Mouse (Mus musculus) heart, postnatal 0 days (tissue): Measurements from ENCODE around the gene Fam50a. TPM values are rescaled to one million over a fixed set of nuclear protein-coding genes. Genes with fewer than 3 reads are reported as not detected.

Source experiments
- ATAC-seq: fragments of 200-750 bp; cut with Nextera tagmentation; 2 replicates; pipeline ENCODE4 v1.8.0; 2017; ENCODE audit warnings: low read depth, moderate number of reproducible peaks, moderate library complexity; ENCODE audit not compliant: insufficient read depth
- DNase-seq: peaks from one replicate; pipeline ENCODE4 v3.0.0-alpha.2; 2016; ENCODE audit warnings: low spot score
- H3K27ac ChIP-seq: fragments of 300-500 bp; sonication (generic); 2 replicates; pipeline ENCODE4 v1.5.1; 2014; ENCODE audit warnings: low read depth, mild to moderate bottlenecking
- H3K27me3 ChIP-seq: fragments of 300-500 bp; sonication (generic); 2 replicates; pipeline ENCODE4 v1.6.1; 2014; ENCODE audit warnings: low read length, mixed read lengths; ENCODE audit not compliant: control insufficient read depth, insufficient read depth
- H3K36me3 ChIP-seq: fragments of 300-500 bp; sonication (generic); replicated peaks from 2 replicates; pipeline ENCODE4 v1.6.1; 2014; ENCODE audit warnings: low read length, mixed read lengths; ENCODE audit not compliant: control insufficient read depth, insufficient read depth
- H3K4me1 ChIP-seq: fragments of 300-500 bp; sonication (generic); 2 replicates; pipeline ENCODE4 v1.6.1; 2014; ENCODE audit warnings: antibody characterized with exemption; ENCODE audit not compliant: control insufficient read depth, insufficient read depth
- H3K4me2 ChIP-seq: fragments of 300-500 bp; sonication (generic); 2 replicates; pipeline ENCODE4 v1.6.1; 2014; ENCODE audit warnings: low read depth, mild to moderate bottlenecking, low read length, moderate library complexity
- H3K4me3 ChIP-seq: fragments of 300-500 bp; sonication (generic); 2 replicates; pipeline ENCODE4 v1.5.1; 2014; ENCODE audit warnings: low read depth, low read length
- H3K9ac ChIP-seq: fragments of 300-500 bp; sonication (generic); replicated peaks from 2 replicates; pipeline ENCODE4 v1.6.1; 2014; ENCODE audit warnings: low read depth, low read length, mixed read lengths
- H3K9me3 ChIP-seq: fragments of 300-500 bp; sonication (generic); replicated peaks from 2 replicates; pipeline ENCODE4 v1.6.1; 2016; ENCODE audit warnings: low read length; ENCODE audit not compliant: control insufficient read depth
- CTCF ChIP-seq: IDR thresholded peaks from 2 replicates; pipeline ENCODE4 v1.5.1; 2016; ENCODE audit warnings: antibody characterized with exemption, control low read depth, low read depth
- EP300 ChIP-seq: IDR thresholded peaks from 2 replicates; pipeline ENCODE4 v1.6.1; 2016; ENCODE audit warnings: antibody characterized with exemption, low read depth
- WGBS: fragments of 180-500 bp; shearing (Covaris S2); extraction: QIAGEN DNeasy Blood & Tissue Kit; methylation state at CpG from one replicate; pipeline ENCODE4 v1.1.7; 2014; 5-methylcytosine and 5-hydroxymethylcytosine counted together
- polyA plus RNA-seq: library from polyadenylated mRNA; unstranded; fragments of >200 nt; fragmentation: Nextera tagmentation; extraction: Ambion mirVana; gene quantifications from 2 replicates; pipeline ENCODE4 v1.2.1, GENCODE M21; 2015
- total RNA-seq: library from RNA; depleted of rRNA; stranded (reverse); fragments of >200 nt; gene quantifications from 2 replicates; pipeline ENCODE4 v1.2.3, GENCODE M21; 2014; ENCODE audit warnings: low replicate concordance; rRNA removed

The Fam50a gene
- total RNA-seq (2.4 and 9.8 TPM in 2 replicates), polyA plus RNA-seq (40.3 and 41.3 TPM in 2 replicates)

- ATAC-seq (peak; percentile 99), DNase-seq (peak; percentile 90)
- peak within 1 kb of the TSS; percentile 62 for H3K4me3 ChIP-seq
- no peaks in the 10 kb centered on the region for H3K9me3 ChIP-seq
- peak within 1 kb of the TSS; percentile 77 for H3K9ac ChIP-seq
- H3K27me3 ChIP-seq, result no peaks in the 10 kb centered on the region
- H3K4me1 ChIP-seq, result no peaks in the 10 kb centered on the region
- peak within 1 kb of the TSS; percentile 84 for H3K4me2 ChIP-seq
- peaks cover 30% of the 10 kb centered on the region for H3K36me3 ChIP-seq
- no peak for TF ChIP-seq CTCF
- peak within 1 kb of the TSS; percentile 87 for H3K27ac ChIP-seq
- 21% methylated on average over 48 of the region's 59 CpGs for WGBS
Observed at GRCm38 (mm10) chrX:74312540-74313464, at the start of gene Fam50a. Gene Fam50a, plus strand, starts transcription at chrX:74313033.

- Histone ChIP-seq H3K4me2 (peak overlapping the region; percentile 63), H3K36me3 (0 out of 2 replicates have a peak, but pooled peaks cover 5% of the 10 kb centered on the region), H3K27me3 (no peaks in the 10 kb centered on the region), H3K4me1 (0 out of 2 replicates have a peak, but pooled peaks cover 6% of the 10 kb centered on the region), H3K9ac (peak overlapping the region; percentile 60), H3K9me3 (no peaks in the 10 kb centered on the region), H3K27ac (peak overlapping the region; percentile 94), H3K4me3 (peak overlapping the region; percentile 72)
- TF ChIP-seq EP300 (no peak), CTCF (no peak)
- peak; percentile 68 for DNase-seq
- WGBS, result 27% methylated on average over 3 of the region's 3 CpGs
- ATAC-seq, result peak; percentile 53
Observed at GRCm38 (mm10) chrX:74269736-74270061, 43.1 kb upstream of the Fam50a start.

- Histone ChIP-seq H3K27me3 (no peaks in the 10 kb centered on the region), H3K27ac (peak within 1 kb of the TSS; percentile 94), H3K4me2 (peak within 1 kb of the TSS; percentile 64), H3K4me3 (peak within 1 kb of the TSS; percentile 72), H3K36me3 (0 out of 2 replicates have a peak, but pooled peaks cover 5% of the 10 kb centered on the region), H3K9me3 (no peaks in the 10 kb centered on the region), H3K4me1 (0 out of 2 replicates have a peak, but pooled peaks cover 6% of the 10 kb centered on the region), H3K9ac (peak within 1 kb of the TSS; percentile 78)
- peak; percentile 96 for DNase-seq
- peak; percentile 91 for ATAC-seq
- peak; percentile 33 for TF ChIP-seq CTCF
- TF ChIP-seq EP300, result peak; percentile 88; the same call in 1 of the 2 replicates
- 16% methylated on average over 42 of the region's 42 CpGs for WGBS
Observed at GRCm38 (mm10) chrX:74270062-74270901, 42.6 kb upstream of the Fam50a start, which contains the start of gene Rpl10. Gene Rpl10, plus strand, starts transcription at chrX:74270812.

GRCm38 (mm10) chrX:74270902-74271551, 41.8 kb upstream of the Fam50a start:
- H3K27me3 ChIP-seq, result no peaks in the 10 kb centered on the region
- H3K9ac ChIP-seq, result peak overlapping the region; percentile 78
- no peak for TF ChIP-seq EP300
- no peak for TF ChIP-seq CTCF
- H3K4me3 ChIP-seq, result peak overlapping the region; percentile 72
- DNase-seq, result peak; percentile 26
- 0 out of 2 replicates have a peak, but pooled peaks cover 6% of the 10 kb centered on the region for H3K4me1 ChIP-seq
- no peaks in the 10 kb centered on the region for H3K9me3 ChIP-seq
- ATAC-seq, result 0 out of 2 replicates have a peak, but pooled peaks have one; percentile 7
- 18% methylated on average over 27 of the region's 27 CpGs for WGBS
- H3K27ac ChIP-seq, result peak overlapping the region; percentile 75
- H3K36me3 ChIP-seq, result 0 out of 2 replicates have a peak, but pooled peaks cover 5% of the 10 kb centered on the region
- H3K4me2 ChIP-seq, result peak overlapping the region; percentile 64
